Mouse (Mus musculus) Patski (cell line): ENCODE measurements around the gene Man2a2. TPM values are rescaled to one million over a fixed set of nuclear protein-coding genes. Genes with fewer than 3 reads are reported as not detected.

Experiments used
- ATAC-seq: fragments of 100-300 bp; one replicate; pipeline ENCODE4 v1.8.0; 2021
- CTCF ChIA-PET: fragments of 350-600 bp; sonication (Branson Sonifier 250); formaldehyde crosslinking; loops from one replicate; lab custom pipeline; 2022; ENCODE audit warnings: inconsistent platforms; lab: Charles Lee
- POLR2A ChIA-PET: fragments of 350-600 bp; sonication (Branson Sonifier 250); formaldehyde crosslinking; loops from one replicate; lab custom pipeline; 2022; ENCODE audit warnings: antibody characterized with exemption, inconsistent platforms; lab: Charles Lee
- DNase-seq: peaks from one replicate; pipeline ENCODE4 v3.0.0-alpha.2; 2011; ENCODE audit warnings: low read depth, low spot score
- H3K27me3 ChIP-seq: fragments of 371-371 bp; one replicate; pipeline ENCODE4 v1.5.1; 2021
- CTCF ChIP-seq: fragments of 100-300 bp; IDR thresholded peaks from one replicate; pipeline ENCODE4 v1.5.1; 2021
- in situ Hi-C: fragments of 300-500 bp; cut with MboI; formaldehyde crosslinking; loops from 3 replicates; pipeline ENCODE4 v1.11.1; 2018; ENCODE audit warnings: low pct_unique_long_range_greater_than_20kb, mixed read lengths
- polyA plus RNA-seq: library from polyadenylated mRNA; unstranded; gene quantifications from one replicate; pipeline ENCODE4 v1.2.3, GENCODE M21; 2021

Gene Man2a2
- polyA plus RNA-seq, 1 experiment from 2014 or later = 129 TPM

- CTCF ChIA-PET = interaction anchor here (0.8 to 1.4 kb wide), 4 partner anchors 9 to 46 kb away, joined by 3 to 4 read pairs (median 3); no protein-coding TSS in a partner anchor
- in situ Hi-C loops = no loop called here
- POLR2A ChIA-PET = interaction anchor here (0.5 to 1.5 kb wide), 3 partner anchors 16 to 250 kb away, joined by 3 to 6 read pairs (median 4); no protein-coding TSS in a partner anchor
- TF ChIP-seq CTCF = no peak
- DNase-seq (no peak), ATAC-seq (no peak)
- no peaks in the 10 kb centered on the region for H3K27me3 ChIP-seq
Observed at GRCm38 (mm10) chr7:80301522-80301921, 69.7 kb downstream of the Man2a2 start.

- DNase-seq (no peak), ATAC-seq (no peak)
- in situ Hi-C loops = no loop called here
- ChIA-PET POLR2A (no interaction called here), CTCF (interaction anchor here (0.9 to 1.8 kb wide), 2 partner anchors 19 to 41 kb away, joined by 3 to 4 read pairs; partner anchors contain the start of gene Unc45a)
- TF ChIP-seq CTCF = no peak
- H3K27me3 ChIP-seq = no peaks in the 10 kb centered on the region
Observed at GRCm38 (mm10) chr7:80299568-80299967, 71.6 kb downstream of the Man2a2 start.

Other genes starting within 250 kb of the Man2a2 start
- 55.3 TPM for gene Sema4b, start 184.5 kb downstream of the Man2a2 start, polyA plus RNA-seq
- 120 TPM for gene Cib1, start 138.6 kb downstream of the Man2a2 start, polyA plus RNA-seq
- 4.0 TPM for gene Gdpgp1, start 138.5 kb downstream of the Man2a2 start, polyA plus RNA-seq
- gene Ttll13, start 125.0 kb downstream of the Man2a2 start, polyA plus RNA-seq = 0.73 TPM
- 37.2 TPM for gene Ngrn, start 110.2 kb downstream of the Man2a2 start, polyA plus RNA-seq
- 24.6 TPM for gene Vps33b, start 101.7 kb downstream of the Man2a2 start, polyA plus RNA-seq
- gene Prc1, start 76.9 kb downstream of the Man2a2 start, polyA plus RNA-seq = 93.8 TPM
- 11.5 TPM for gene Rccd1, start 46.9 kb downstream of the Man2a2 start, polyA plus RNA-seq
- 71.3 TPM for gene Unc45a, start 30.4 kb downstream of the Man2a2 start, polyA plus RNA-seq
- 78.7 TPM for gene Hddc3, start 28.3 kb downstream of the Man2a2 start, polyA plus RNA-seq
- gene Fes, start 16.6 kb upstream of the Man2a2 start, polyA plus RNA-seq = 5.6 TPM
- 120 TPM for gene Furin, start 34.1 kb upstream of the Man2a2 start, polyA plus RNA-seq
- gene Blm, start 163.7 kb upstream of the Man2a2 start, polyA plus RNA-seq = 6.0 TPM